Mouse (Mus musculus) embryo, embryonic 10.5 days (tissue): ENCODE measurements around the gene Hoxc6.

Experiments
- DNase-seq: peaks from one replicate; pipeline ENCODE4 v3.0.0-alpha.2; 2015; ENCODE audit warnings: low spot score

The Hoxc6 gene

DNA sequence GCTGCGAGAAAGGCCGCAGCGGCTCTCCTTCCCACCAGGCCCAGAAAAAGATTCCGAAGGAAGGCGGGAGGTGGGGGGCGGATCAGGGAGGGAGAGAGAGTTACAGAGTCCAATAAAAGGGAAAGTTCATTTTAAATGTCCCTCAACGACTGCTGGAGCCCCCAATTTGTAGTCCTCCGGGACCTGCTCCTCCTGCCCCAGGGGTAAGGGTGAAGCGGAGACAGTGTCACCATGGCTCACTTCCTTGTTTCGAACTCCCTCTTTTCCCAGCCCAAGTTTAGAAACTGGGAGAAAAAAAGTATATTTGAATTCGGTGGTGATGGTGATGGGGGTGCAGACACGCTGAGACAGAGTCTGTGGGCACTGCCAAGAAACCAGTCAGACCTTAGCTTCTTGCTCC is 42.5 kb downstream of the Hoxc6 start:
- no peak for DNase-seq

DNA sequence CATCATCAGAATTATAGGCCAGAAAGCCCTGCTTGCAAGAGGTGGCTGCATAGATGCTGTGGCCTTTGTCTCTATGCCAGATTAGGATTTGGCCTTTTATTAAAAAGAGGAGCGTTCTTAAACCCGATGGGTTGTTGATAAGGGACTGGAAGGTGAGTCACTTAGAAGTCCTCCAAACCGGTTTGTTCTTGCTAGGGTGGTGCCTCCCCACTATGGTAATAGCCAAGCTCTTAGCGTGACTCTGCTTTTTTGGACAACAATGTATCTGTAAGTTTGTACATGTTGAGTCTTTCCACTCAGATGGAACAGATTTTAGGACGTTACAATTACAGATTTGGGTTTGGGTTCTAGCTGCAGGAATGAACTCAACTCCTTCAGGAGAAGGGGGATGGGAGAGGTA is 43.6 kb downstream of the Hoxc6 start:
- DNase-seq = peak; percentile 40

DNA sequence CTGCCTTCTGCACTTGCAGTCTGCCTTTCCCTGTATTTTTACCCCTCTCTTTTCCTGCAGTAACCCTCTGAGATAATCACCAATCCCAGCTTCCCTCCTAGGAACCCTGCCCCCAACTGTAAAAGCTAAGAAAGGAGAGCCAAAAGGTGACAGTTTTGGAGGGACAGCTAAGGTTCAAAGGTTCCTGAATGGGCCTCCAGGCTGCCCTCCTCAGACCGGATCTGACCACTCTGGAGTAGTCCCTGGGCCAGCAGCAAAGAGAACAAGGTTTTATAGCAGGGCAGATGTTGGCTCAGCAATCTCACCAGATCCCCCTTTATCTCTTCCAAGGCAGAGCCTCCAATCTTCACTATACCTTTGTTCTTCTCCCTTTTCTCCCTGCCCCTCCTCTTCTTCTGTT is 44.2 kb downstream of the Hoxc6 start:
- DNase-seq = peak; percentile 57

DNA sequence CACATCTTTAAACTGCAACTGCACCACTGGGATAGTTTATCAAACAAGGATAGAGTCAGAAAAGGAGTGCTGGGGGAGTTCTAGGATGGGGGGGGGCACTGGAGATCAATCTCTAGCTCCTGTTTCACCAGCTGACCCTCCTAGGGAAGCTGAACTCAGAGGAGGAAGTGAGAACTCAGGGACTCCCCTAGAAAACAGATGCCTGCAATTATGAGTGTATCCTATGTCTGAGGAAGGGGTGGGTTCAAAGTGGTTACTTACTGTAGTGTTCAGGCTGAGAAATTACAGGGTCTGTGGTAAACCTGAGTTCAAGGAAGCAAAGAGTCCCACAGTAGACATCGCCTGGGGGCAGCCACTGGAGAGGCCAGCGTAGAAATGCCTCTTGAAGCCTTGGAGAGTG is 53.6 kb downstream of the Hoxc6 start:
- no peak for DNase-seq

DNA sequence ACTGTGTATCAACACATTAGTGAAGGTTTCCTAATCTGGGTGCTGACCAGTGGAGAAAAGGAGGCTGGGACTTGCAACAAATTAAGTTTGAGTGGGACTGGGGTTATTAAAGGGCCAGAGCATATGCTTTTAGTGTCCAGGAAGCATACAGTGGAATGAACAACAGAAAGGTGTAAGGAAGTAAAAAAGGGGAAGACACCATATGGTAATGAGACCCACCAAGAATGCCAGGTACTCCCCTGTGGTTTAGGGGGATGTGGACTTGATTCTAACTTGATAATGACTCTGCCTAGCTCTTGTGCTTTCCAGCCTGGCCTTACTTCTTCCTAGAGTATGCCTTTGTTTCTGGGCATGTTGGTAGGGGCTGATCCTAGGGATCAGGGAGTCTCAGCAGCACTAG is 55.2 kb downstream of the Hoxc6 start:
- no peak for DNase-seq

DNA sequence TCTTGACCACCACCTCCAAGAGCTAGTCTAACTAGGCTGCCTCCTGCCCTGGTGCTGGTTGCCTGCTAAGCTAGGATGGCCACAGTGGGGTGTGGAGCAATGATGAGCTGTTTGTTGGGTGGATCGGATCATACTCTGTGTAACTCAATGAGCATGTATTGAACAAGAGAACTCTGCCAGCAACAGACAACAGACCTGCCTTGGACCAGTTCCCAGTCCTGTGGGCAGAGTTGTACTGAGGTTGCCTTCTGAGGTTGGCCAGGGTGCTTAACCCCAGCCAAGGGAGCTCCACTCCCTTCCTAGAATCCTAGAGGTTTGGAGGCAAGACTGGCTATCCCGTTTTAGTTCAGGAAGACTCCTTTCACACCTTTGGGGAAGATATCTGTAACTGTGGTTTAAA is 58.3 kb downstream of the Hoxc6 start:
- no peak for DNase-seq

DNA sequence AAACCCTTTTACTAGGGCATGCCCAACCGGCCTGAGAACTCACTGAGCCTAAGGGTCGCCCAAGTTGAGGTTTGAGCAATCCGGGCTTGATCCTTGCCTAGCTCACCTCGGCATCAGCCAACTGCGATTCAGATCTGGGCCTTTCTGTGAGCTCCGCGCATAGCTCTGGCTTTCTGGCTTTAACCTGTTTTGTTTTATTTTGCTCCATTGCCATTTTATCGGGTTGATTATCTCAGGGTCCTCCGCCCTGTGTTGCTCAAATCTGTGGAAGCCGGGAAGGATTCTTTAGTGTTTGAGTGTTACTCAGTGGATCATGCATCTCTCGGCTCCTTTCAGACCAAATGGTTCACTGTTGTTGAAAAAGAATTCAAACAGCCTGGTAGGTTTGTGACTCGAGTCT is 60.7 kb downstream of the Hoxc6 start:
- DNase-seq = peak; percentile 72

DNA sequence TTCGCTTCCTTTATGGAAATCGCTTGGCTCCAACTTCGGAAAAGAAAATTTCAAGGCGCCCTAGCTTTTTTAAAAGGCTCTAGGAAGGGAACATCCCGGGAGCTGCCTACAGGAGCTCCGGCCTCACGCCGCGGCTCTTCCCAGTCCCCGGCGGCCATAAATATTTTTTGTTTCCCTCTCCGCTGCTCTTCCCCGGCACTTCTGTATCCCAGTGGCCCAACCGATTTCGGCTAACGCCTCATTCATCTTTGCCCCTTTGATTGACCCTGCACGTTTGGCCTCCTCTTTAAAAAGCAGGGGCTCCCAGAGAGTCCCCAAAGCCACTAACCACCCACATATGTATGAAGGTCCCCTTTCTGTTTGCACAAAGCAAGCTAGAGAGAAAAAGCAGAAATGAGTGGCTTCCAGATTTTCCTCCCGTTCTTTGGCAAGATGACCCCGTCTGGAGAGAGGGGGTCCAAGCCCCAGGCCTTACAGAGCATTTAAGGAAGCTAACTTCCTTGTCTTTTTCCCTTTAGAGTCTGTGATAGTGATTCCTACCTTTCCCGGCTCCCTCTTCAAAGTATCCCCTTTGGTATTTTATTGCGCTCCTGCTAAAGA is 61.4 kb downstream of the Hoxc6 start:
- DNase-seq = peak; percentile 60

DNA sequence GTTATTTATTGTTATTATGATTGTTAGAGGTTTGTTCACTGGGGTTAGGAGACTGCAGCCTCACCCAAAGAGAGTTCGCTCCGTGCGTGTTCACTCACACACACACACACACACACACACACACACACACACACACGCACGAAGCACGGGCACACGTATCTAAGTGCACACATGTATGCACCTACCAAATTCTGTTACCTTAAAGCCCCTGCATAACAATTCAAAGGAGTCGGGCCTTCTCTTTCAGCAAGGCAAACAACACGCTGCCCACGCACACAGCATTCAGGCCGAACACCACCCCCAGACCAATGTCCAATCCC is 61.9 kb downstream of the Hoxc6 start:
- no peak for DNase-seq

DNA sequence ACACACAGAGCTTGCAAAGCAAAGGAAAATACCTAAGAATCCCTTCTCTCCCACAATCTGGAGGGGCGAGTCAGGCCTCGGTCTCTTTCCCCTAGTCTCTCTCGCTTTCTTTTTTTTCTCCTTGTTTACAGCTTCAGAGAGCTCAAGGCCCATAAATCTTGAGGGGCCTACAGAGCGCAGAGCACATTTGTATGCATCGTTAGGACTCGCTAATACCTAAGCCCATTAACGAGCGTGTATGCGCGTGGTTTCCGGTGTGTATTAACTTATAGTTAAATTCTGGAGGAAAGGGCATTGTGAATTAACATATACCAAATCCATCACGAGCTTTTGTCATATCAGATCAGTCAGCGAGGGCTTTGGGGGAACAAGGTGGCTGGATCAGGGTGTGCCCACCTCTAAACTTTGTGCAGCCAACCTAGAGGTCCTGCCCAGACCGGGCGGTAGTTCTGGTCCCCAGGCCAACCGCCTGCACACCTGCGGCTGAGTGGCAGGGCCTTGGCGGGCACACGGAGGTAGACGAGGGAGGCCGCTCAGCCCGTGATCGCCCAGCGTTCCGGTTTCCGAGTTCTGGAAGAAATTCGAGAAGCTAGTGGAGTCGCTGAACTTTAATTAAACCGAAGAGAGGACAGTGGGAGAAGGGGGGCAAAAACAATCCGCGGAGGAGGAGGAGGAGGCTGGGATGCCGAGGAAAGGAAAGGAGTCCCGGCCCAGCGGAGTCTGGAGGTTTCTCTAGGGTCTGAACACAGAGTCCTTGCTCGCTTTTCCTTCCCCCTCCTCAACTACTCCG is 62.5 kb downstream of the Hoxc6 start:
- DNase-seq = peak; percentile 77

DNA sequence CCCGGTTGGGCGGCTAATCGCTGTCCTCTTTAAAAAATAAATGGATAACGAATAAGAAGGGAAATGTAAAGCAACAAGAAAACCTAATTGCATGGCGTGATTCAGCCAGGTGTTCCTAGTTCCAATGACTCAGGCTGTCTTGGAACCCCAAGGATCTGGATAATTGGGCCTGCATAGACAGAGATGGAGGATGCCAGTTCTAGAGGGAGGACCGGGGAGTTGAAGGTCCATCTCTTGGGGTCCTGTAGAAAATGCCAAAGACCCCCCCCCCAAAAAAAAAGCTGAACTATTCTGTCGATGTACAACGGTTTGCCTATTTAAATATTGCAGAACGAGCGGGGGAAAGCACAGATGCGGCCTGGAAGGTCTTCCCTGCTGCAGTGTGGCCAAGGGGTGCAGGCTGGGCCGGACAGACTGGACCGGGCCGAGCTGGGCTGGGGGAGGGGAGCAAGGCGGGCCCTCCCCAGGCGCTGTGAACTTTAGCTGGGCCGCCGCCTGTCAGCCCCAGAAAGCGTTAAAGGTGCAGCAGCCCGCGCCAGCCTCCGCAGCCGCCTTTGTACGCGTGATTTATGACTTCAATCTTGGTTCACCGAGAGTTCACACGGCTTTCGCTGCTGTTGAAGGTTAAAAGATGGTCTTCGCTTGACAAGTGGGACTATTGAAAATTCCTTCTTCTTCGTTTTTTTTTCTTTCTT is 63.2 kb downstream of the Hoxc6 start:
- peak; percentile 87 for DNase-seq
